Mouse (Mus musculus) cortical plate, adult 2 months (tissue): Measurements from ENCODE around the gene Gpr83. TPM values are rescaled to one million over a fixed set of nuclear protein-coding genes. Genes with fewer than 3 reads are reported as not detected.

Source experiments
- H3K27ac ChIP-seq: fragments of 200-500 bp; 2 replicates; pipeline ENCODE4 v1.5.1; 2012; ENCODE audit warnings: low read length, control low read depth, inconsistent platforms; ENCODE audit not compliant: insufficient read depth
- H3K4me1 ChIP-seq: fragments of 200-500 bp; 2 replicates; pipeline ENCODE4 v1.6.1; 2011; ENCODE audit warnings: low read length; ENCODE audit not compliant: control insufficient read depth, insufficient read depth
- H3K4me3 ChIP-seq: fragments of 200-500 bp; 2 replicates; pipeline ENCODE4 v1.5.1; 2011; ENCODE audit warnings: mild to moderate bottlenecking, low read length, control low read depth; ENCODE audit not compliant: insufficient read depth
- CTCF ChIP-seq: fragments of 200-500 bp; IDR thresholded peaks from 2 replicates; pipeline ENCODE4 v1.5.1; 2011; ENCODE audit warnings: mild to moderate bottlenecking, control low read depth, low read length; ENCODE audit not compliant: insufficient read depth; ENCODE audit errors: extremely low read depth
- POLR2A ChIP-seq: fragments of 200-500 bp; IDR thresholded peaks from 2 replicates; pipeline ENCODE4 v1.6.1; 2011; ENCODE audit warnings: mild to moderate bottlenecking, low read length, control low read depth; ENCODE audit not compliant: insufficient read depth; ENCODE audit errors: extremely low read depth
- polyA plus RNA-seq: library from polyadenylated mRNA; depleted of rRNA; stranded (reverse); fragments of >200 nt; gene quantifications from 2 replicates; pipeline ENCODE4 v1.2.3, GENCODE M21; 2012; rRNA removed

The Gpr83 gene
- polyA plus RNA-seq, 1 experiment: 24.2 TPM

GRCm38 (mm10) chr9:14918825-14919668 lies 59.0 kb downstream of the Gpr83 start:
- H3K27ac ChIP-seq: no peak overlapping the region
- TF ChIP-seq CTCF (no peak), POLR2A (no peak)
- H3K4me3 ChIP-seq: no peak overlapping the region
- no peaks in the 10 kb centered on the region for H3K4me1 ChIP-seq

Other genes with a start within 250 kb of the Gpr83 start
- gene Amotl1, start 215.2 kb upstream of the Gpr83 start, polyA plus RNA-seq: 8.0 TPM in 2 replicates
- 0.06 TPM in 1 of 2 replicates, not detected in the other for gene Piwil4, start 119.5 kb upstream of the Gpr83 start, polyA plus RNA-seq
- 0.11 and 0.15 TPM in 2 replicates for gene Fut4, start 107.8 kb upstream of the Gpr83 start, polyA plus RNA-seq
- gene 1700012B09Rik, start 89.2 kb upstream of the Gpr83 start, polyA plus RNA-seq: 0.69 TPM in 1 of 2 replicates, not detected in the other
- gene Mre11a, start 75.6 kb upstream of the Gpr83 start, polyA plus RNA-seq: 6.3 and 6.5 TPM in 2 replicates
- 12.1 and 12.4 TPM in 2 replicates for gene Ankrd49, start 75.4 kb upstream of the Gpr83 start, polyA plus RNA-seq
- gene Izumo1r, start 43.7 kb downstream of the Gpr83 start, polyA plus RNA-seq: not detected in 2 replicates
- gene Panx1, start 185.3 kb downstream of the Gpr83 start, polyA plus RNA-seq: 26.8 and 27.6 TPM in 2 replicates